Mouse (Mus musculus) CH12.LX (cell line): ENCODE data around the gene Frem3.

ENCODE experiments used
- CTCF ChIP-seq, 2 experiments: IDR thresholded peaks in 1 of 2; conservative IDR thresholded peaks in 1 of 2; 2 replicates each; pipeline ENCODE4 v1.5.1; 2011 to 2012; ENCODE audit warnings: low read depth in 2 of 2, low read length in 2 of 2, improper control_type of control experiment in 1 of 2, inconsistent platforms in 1 of 2, mild to moderate bottlenecking in 1 of 2, moderate library complexity in 1 of 2
- E2F4 ChIP-seq: IDR thresholded peaks from 2 replicates; pipeline ENCODE4 v1.6.1; 2011; ENCODE audit warnings: low read depth, low read length, improper control_type of control experiment; ENCODE audit not compliant: insufficient replicate concordance
- ELF1 ChIP-seq: IDR thresholded peaks from 2 replicates; pipeline ENCODE4 v1.6.1; 2014; ENCODE audit warnings: low read depth, mild to moderate bottlenecking, inconsistent platforms, low read length, improper control_type of control experiment
- MAFK ChIP-seq: IDR thresholded peaks from 2 replicates; pipeline ENCODE4 v1.6.1; 2011; ENCODE audit warnings: low read length, improper control_type of control experiment; ENCODE audit not compliant: insufficient replicate concordance
- MAX ChIP-seq: IDR thresholded peaks from 2 replicates; pipeline ENCODE4 v1.6.1; 2011; ENCODE audit warnings: low read length, improper control_type of control experiment
- MAZ ChIP-seq: IDR thresholded peaks from 2 replicates; pipeline ENCODE4 v1.6.1; 2012; ENCODE audit warnings: low read depth, mild to moderate bottlenecking, inconsistent platforms, low read length, improper control_type of control experiment, moderate library complexity
- MYC ChIP-seq: IDR thresholded peaks from 2 replicates; pipeline ENCODE4 v1.6.1; 2011; ENCODE audit warnings: low read depth, mild to moderate bottlenecking, improper control_type of control experiment, low read length
- NRF1 ChIP-seq: IDR thresholded peaks from 2 replicates; pipeline ENCODE4 v1.6.1; 2014; ENCODE audit warnings: low read depth, mild to moderate bottlenecking, inconsistent platforms, low read length, improper control_type of control experiment, moderate library complexity
- POLR2A ChIP-seq: IDR thresholded peaks from 2 replicates; pipeline ENCODE4 v1.6.1; 2011; ENCODE audit warnings: low read depth, mild to moderate bottlenecking, improper control_type of control experiment, low read length
- RCOR1 ChIP-seq: conservative IDR thresholded peaks from 2 replicates; pipeline ENCODE4 v1.6.1; 2012; ENCODE audit warnings: low read depth, mild to moderate bottlenecking, inconsistent platforms, low read length, improper control_type of control experiment
- USF1 ChIP-seq: IDR thresholded peaks from 2 replicates; pipeline ENCODE4 v1.6.1; 2014; ENCODE audit warnings: low read depth, mild to moderate bottlenecking, inconsistent platforms, low read length, improper control_type of control experiment
- ZC3H11A ChIP-seq: IDR thresholded peaks from 2 replicates; pipeline ENCODE4 v1.6.1; 2012; ENCODE audit warnings: low read depth, mild to moderate bottlenecking, inconsistent platforms, low read length, improper control_type of control experiment
- ZMIZ1 ChIP-seq: IDR thresholded peaks from 2 replicates; pipeline ENCODE4 v1.6.1; 2012; ENCODE audit warnings: low read depth, mild to moderate bottlenecking, inconsistent platforms, low read length, improper control_type of control experiment
- ZNF384 ChIP-seq: IDR thresholded peaks from 2 replicates; pipeline ENCODE4 v1.6.1; 2012; ENCODE audit warnings: low read depth, low read length, improper control_type of control experiment, inconsistent platforms

- TF ChIP-seq CTCF (conservative IDR thresholded peaks at IDR 0.05 in 1 of 2, IDR thresholded peaks at IDR 0.05 in 1 of 2; ENCODE audit: low read depth in 2 of 2, low read length in 2 of 2) (no peak), ZNF384 (no peak), POLR2A (no peak), E2F4 (no peak), MAZ (no peak), ZMIZ1 (no peak), MAX (no peak), MAFK (no peak), NRF1 (no peak), MYC (no peak), ELF1 (no peak), ZC3H11A (no peak), USF1 (no peak), RCOR1 (no peak)
These were observed 46.8 kb downstream of the Frem3 start for GRCm38 (mm10) chr8:80657639-80658038.
